Mouse (Mus musculus) left cerebral cortex, adult 9 months (tissue): ENCODE data around the gene Rhbdl1.

ENCODE experiments used
- DNase-seq, 2 experiments: peaks; one replicate each; pipeline ENCODE4 v3.0.0; 2022; ENCODE audit warnings: low spot score in 2 of 2

Gene Rhbdl1

DNA sequence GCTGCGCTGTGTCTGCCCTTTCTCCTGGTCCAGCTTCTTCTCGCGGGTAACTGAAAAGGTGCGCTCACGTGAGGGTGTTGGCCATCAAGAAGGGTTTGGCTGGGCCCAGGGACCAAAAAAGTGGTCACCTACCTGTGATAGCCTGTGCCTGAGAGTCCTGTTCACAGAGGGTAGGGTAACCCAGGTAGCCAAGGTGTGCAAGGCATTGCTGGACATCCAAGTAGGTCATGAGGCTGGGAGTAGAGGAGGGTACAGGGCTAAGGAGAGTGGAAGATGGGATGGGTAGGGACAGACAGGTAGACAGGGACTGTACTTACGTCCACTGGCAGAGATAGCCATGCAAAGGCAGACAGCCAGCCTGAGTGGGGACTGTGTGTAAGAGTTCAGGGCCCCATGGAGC is 3.4 kb upstream of the Rhbdl1 start:
- no peak for DNase-seq

DNA sequence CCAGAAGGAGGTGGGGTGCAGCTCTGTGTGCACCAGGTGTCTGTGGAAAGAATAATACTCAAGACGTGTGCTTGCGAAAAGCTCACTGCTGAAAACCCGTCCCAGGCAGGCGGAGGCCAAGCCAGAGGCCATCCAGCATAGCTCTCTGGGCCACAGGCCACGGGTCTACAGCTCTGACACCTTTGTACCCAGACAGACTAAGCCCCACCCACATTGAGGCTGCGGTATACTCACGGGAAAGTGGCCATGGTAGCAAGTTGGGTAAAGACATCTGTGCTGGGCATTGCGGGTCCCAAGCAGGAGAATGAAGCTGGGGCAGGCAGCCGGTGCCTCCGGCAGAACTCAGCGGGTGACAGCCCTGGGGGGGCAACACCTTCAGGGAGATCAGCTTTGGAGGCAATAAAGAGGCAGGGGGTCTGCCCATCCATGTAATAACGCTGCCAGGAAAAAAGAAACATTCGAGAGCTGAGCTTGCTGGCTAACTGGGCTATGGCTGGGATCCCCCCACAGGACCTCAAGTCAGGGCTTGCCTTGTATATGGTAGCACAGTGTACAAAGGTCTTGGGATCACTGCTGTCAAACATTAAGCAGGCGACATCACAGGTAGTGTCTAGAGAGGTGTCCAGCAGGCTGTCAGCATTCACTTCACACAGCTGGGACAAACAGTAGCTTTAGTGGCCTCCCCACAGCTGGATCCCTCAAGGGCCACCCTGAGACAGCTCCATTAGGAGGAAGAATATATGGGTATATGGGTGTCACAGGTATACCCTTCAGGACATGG is 2.5 kb upstream of the Rhbdl1 start:
- no peak for DNase-seq

DNA sequence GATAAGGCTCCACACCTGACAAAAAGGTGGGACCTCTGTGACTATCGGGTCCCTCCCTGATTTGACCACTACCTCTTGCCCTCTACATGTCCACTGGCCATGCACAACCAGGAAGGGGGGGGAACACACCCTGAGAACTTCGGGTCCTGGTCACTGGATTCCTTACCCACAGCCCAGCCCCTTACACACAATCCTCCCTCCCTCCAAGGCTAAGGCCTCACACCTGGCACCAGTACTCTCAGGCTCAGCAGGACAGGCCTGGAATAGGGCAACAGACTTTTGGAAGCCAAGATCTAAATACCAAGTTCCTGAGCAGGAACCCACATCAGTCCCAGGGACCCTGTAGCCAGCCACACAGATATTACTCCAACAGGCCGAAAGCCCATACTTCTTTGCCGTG is 1.8 kb upstream of the Rhbdl1 start:
- no peak for DNase-seq

DNA sequence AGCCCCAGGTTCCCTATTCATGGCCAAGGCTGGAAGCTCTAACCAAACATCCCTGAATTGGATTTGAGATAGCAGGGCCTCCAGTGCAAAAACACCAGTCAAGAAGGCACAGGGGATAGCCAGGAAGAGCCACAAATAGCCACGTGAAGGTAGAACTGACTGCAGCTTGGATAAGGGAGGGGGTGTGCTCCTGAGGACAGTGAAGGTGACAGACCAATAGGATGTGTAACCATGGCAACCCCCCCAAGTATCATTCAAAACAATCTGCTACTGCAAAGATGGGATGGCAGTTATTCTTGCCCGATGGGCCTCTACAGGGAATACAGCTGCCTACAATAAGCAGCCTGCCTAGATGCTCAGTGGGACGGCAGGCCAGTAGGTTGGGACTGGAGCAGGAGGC is 438 bp upstream of the Rhbdl1 start:
- DNase-seq: no peak

DNA sequence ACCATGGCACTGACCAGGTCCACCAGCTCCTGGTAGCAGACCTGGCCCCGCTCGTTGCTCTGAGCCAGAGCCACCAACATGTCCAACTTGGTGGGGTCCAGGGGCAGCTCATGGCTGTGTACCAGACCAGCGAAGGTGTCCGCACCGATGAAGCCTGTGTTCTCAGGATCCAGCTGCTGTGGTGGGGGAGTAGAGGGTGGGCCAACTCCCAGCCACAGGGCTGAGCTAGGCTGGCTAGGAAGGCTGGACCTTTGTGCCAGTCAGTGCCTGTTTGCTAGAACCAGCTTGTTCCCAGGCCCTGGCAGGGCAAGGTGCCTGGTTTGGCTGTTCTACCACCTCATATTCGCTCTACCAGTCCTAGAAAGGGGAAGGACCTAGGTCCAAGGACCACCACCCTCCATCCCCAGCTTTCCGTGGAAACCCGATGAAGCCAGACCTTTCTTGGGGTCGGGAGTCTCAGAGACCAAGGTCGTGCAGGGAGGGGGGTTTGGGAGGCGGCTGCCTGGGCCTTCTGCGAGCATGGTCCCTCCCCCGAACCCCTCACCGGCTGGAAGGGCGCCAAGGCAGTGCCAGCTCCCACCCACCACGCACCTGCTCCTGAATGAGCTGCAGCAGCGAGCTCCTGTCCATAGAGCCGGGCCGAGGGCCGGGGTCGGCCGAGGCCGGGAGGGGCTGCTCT is 559 bp downstream of the Rhbdl1 start:
- DNase-seq: no peak

DNA sequence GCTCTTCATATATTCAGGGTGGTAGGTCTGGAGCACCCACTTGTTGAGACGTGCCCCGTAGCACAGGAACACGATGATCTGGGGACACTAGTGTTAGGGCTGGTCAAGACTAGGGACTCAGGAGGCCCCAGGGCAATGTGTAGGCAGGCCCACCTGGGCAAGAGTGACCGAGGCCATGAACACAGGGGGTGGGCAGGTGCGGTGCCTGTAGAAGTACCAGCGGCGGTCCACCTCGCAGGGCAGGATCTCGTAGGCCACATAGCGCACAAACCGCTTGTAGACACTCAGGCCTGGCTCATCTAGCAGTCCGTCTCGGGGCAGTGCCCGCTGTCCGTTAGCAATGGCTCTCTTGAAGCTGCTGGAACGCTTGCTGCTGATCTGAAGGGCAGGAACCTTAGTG is 1.3 kb downstream of the Rhbdl1 start:
- no peak for DNase-seq

DNA sequence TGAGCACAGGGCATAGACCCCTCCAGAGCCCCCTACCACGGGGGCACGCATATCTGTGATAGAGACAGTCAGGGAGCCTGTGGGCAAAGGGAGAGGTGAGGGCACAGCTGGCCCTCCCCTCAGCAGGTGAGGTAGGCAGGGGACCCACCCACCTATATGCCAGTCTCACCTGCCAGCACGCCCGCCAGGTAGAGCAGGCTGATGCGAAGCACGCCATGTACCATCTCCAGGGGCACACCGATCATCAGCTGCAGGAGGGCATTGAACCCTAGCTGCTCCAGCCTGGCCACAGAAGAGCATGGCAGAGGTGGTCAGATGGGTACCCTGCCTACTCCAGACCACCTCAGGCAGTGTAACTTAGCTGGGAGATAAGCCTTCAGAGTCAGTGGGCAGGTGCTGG is 1.8 kb downstream of the Rhbdl1 start:
- no peak for DNase-seq

DNA sequence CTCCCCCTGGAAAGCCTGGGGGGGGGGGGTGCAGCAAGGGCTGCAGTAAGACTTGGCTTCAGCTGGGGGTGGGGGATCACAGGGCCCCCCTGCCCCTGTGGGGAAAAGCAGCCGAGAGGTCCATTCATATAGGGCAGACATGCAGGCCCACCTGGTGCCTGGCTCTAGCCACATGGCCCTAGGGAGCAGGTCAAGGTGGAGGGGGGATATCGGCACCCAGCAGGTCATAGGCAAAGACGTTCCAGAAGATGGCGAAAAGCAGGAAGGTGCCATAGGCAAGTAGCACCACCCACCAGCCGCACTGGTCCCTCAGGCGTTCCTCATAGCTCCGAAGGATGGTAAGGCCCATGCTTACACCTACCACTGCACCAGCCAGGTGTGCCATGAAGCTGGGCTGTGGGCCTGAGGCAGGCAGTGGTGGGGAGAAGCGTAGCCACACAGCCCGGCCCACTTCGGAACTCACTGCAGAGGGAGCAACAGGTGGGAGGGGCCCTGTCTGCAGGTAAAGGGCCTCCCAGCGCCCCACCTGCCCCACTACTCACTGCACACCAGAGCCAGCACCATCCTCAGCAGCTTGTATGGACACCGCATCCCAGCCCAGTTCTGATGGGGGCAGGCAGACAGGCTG is 2.4 kb downstream of the Rhbdl1 start:
- no peak for DNase-seq

DNA sequence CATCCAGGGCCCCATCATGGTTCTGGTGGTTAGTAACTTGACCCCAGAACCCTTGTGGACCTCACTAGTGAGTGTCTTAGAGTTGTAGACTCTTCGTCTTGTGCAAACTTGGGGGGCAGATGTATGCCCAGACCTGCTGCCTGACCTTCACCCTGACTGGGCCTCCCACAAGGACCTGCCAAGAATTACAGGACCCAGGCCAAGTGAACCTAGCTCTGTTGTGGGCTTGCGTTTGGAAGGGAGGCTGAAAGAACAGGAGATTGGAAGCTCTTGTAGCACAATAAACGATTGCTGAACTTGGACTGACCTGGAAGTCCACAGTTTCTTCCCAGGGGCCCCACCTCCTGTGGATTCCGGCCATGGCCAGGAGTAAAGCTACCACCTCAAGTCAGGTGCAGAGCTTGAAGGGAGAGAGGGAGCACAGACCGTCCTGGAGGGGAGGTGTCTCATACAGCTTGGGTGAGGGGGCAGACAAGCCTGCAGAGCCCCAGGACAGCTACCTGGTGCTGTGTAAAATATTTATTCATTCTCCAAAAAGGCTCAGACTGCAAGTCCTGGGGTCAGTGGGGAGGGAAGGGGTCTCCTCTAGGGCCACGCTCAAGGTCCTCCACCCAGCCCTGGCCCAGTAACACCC is 3.0 kb downstream of the Rhbdl1 start:
- no peak for DNase-seq

DNA sequence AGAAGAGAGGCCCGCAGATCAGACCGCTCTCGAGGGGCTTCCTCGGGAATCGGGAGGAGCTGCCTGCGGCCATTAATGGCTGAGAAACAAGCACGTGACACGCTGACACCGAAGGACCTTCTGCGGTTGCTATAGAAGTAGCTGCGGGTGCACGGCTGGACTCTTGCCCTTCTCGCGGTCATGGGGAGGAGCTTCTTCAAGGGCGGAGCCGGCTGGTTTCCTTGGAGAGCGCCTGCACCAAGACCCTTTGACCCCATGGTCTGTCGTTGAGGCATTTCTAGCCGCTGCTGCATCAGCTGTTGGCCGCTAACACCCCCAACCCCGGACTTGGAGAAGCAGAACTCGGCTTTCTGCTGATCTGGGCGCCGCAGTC is 3.8 kb downstream of the Rhbdl1 start, which contains the start of gene Stub1:
Gene Stub1, minus strand, starts transcription at position 114 of the 373 bp plus-strand sequence.
- DNase-seq: peak in 1 of 2 experiments; percentile 86

DNA sequence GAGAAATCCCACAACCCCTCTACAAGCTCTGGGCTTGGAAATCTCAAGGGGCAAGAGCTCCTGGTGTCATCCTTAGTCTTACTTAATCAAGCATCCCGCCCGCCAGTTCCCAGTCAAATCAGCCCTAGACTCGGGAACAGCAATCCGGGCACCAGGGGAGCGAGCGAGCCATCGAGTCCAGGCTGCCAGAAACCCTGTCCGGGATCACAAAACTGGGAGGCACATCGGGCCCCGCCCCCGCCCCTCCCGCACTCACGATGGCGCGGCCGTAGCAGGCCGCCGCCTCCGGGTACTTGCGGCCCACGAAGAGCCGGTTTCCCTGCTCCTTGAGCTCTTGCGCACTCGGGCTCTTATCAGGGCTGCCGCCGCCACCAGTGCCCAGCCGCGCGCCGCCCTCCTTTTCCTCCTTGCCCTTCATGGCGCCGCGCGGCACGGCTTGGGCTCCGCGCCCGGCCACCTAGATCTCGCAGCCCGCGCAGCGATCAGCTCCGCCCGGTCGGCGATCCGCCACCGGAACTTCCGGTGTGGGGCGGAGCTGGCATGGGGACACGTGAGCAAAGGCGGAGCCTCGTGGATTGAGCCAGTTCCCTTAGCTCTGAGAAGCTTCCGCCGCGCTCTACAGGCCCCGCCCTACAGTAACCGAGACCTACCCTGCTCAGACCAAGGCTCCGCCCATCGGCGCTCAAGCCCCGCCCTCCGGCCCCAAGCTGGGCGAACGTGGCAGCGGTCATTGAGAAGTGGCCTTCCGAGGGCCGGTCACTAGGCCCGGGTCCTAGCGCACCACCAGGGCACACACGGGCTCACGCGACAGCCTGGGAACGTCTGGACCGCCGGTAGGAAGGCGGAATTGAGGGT is 4.4 kb downstream of the Rhbdl1 start:
- peak; percentile 98 to 99 for DNase-seq

DNA sequence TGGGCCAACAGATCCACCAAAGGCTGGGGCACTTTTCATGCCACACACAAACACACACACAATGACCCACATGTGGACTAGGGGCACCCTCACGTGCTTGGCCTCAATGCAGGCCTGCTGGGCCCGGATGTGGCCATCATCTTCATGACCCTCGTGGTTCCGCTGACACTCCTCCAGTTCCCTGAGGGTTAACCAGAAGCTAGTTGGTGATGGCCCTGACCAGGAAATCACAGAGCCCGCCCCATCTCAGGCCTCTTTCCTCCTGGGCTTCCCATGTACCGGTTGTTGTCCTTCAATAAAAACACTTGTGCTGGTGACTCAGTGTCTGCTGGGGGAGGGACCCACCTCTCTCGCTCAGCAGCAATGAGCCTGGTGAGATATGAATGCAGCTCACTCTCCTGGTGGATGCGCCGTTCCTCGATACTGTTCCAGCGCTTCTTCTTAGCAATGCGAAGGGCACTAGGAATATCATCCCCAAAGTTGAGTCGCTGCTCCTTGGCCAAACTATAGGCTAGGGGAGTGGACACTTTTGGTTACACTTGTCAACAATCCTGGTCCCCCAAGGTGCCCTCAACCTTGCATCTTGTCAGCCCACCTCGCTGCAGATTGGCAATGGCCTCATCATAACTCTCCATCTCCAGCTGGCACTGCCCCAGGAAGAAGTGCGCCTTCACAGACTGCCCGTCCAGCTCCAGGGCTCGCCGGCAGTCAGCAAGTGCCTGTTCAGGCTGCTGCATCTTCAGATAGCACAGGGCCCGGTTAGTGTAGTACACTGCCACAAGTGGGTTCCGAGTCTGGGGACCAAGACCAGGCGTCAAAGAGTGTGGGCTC is 5.4 kb downstream of the Rhbdl1 start:
- no peak for DNase-seq

DNA sequence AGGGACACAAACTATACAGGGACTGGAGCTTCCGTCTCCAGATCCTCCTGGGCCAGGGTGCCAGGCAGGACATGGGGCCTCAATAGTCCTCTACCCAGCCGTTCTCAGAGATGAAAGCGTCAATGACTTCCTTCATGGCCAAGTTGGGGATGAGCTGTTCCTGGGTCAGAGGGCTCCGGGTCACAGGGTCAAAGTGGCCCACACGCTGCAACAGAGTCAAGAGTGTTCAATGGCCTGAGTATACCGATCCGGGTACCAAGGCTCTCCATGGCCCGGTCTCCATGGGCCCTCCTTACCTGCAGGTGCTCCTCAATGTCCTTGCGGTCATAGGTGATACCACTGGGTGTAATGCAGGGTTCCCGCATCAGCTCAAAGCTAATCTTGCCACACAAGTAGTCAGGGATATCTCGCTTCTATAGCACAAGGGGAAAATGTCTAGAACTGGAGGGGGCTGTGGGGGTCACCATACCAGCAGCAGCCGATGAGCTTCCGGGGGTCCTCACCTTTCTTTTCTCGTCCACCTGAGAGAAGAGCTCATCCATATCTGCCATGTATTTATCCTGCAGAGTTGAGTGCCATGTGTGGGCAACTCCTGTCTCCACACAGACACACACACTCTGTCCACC is 6.2 kb downstream of the Rhbdl1 start:
- DNase-seq: no peak

DNA sequence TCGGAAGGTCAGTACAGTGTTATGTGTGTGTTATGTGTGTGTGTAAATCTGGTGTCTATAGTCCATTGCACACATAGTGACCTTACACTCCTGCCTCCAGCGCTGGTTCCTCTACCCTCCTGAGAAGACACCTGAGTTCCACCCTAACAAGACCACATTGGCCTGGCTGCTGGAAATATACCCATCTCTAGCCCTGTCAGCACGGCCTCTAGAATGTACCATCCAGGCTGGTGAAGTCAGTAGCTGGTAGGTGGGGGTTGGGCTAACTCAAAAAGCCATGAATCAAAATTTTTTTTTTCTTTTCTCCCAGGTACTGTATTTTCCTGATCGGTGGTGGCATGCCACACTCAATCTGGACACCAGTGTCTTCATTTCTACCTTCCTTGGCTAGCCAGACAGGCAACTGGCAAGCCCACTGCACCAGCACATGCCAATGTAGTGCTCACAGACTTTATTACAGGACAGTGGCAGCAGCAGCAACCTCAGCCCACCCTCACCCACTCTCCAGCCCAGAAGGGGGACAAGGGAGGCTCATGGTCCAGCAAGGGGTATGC is 6.8 kb downstream of the Rhbdl1 start:
- DNase-seq: no peak

DNA sequence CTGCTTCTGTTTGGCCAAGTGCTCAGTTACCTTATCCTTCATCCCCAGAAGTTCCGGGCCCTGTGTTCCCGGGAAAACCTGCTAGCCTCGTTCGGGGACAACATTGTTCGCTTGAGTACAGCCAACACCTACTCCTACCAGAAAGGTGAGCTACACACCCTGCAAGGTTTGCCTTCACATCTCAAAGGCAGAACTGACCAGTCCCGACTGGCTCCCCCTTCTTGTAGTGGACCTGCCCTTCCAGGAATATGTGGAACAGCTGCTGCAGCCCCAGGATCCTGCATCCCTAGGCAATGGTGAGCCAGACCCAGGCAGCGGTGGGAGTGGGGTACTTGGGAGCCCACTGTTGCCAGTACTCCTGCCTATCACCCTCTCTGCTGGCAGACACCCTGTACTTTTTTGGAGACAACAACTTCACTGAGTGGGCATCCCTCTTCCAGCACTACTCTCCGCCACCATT is 7.5 kb downstream of the Rhbdl1 start:
- DNase-seq: no peak

DNA sequence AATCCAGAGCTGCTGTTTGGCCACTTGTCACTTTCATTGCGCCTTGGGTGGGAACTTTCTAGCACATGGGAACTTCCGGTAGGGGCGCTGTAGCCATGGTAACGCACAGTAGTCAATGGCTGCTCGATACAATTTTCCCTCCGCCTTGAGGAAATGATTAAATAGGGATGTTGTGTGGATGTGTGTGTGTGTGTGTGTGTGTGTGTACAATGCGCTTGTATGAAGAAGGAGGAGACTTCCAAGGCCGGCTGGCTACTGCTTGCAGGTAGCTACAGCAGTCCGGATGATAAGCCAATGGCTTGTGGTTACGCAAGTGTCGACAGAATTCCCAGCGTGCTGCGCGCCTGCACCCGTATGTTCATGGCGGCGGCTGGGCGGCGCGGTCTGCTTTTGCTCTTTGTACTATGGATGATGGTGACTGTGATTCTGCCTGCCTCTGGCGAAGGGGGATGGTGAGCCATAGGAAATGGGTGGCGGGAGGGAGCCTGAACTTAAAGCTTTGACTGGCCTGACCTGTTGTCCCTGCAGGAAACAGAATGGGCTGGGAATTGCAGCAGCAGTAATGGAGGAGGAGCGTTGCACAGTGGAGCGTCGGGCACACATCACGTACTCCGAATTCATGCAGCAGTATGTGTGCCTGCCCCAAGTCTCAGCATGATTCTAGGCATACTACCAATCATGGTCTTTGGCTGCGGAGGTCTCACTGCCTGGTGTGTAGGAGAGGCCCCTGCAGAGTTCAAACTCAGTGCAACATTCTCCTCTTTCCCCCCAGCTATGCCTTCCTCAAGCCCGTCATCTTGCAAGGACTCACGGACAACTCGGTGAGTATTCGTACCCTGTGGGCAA is 8.2 kb downstream of the Rhbdl1 start, which contains the start of gene Jmjd8:
Gene Jmjd8, plus strand, starts transcription at position 156 of the 846 bp plus-strand sequence.
- peak in 1 of 2 experiments; percentile 84 for DNase-seq

DNA sequence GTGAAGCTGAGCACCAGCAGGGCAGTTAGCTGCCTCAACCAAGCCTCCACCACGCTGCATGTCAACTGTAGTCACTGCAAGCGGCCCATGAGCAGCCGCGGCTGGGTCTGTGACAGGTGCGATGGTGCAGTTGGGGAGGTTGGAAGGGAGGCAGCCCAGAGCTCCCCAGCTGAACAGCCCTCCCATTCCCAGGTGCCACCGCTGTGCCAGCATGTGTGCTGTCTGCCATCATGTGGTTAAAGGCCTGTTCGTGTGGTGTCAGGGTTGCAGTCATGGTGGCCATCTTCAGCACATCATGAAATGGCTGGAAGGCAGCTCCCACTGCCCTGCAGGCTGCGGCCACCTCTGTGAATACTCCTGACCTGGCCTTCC is 8.9 kb downstream of the Rhbdl1 start:
- no peak for DNase-seq

DNA sequence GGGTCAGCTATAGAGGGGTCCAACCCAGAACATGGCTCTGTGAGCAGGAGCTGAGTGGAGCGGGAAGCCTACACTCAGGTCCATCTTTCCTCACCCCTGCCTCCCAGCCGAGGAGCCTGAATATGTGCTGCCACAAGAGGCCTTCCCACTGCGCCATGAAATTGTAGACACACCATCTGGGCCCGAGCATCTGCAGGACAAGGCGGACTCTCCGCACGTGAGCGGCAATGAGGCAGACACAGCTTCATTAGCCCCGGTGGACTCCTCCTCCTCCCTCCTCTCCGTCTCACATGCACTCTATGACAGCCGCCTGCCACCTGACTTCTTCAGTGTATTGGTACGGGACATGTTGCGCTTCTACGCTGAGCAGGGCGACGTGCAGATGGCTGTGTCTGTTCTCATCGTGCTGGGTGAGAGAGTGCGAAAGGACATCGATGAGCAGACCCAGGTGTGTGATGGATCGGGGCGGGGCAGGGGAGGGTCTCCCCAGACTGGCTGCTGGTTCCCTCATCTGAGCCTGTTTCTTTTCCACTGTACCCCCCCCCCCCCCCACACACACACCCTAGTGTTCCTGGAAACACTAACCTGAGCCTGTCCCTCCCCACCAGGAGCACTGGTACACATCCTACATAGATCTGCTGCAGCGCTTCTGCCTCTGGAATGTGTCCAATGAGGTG is 9.4 kb downstream of the Rhbdl1 start:
- DNase-seq: no peak
